Mouse (Mus musculus) urinary bladder, postnatal 14 days (tissue): ENCODE data around the gene Galnt14.

Experiments
- DNase-seq: peaks from one replicate; pipeline ENCODE4 v3.0.0; 2021; ENCODE audit warnings: low spot score

The Galnt14 gene

DNA sequence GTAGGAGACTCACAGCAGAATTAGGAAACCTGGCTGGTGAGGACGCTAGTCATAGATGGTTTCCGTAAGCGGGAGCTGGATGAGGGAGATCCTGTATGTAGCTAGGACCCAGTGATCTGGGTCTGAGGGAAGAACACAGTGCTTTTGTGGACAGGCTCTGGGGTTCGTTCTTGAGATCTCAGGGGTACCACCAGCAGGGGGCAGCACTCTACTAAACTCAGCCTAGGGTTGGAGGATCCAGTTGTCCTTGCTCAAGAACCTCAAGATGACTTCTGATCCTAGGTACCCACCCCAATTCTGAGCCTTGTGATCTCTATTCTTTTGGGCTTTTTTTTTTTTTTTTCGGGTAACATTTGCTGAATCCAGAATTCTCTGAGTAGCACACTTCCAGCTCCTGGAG, 137.8 kb downstream of the Galnt14 start:
- peak; percentile 48 for DNase-seq

DNA sequence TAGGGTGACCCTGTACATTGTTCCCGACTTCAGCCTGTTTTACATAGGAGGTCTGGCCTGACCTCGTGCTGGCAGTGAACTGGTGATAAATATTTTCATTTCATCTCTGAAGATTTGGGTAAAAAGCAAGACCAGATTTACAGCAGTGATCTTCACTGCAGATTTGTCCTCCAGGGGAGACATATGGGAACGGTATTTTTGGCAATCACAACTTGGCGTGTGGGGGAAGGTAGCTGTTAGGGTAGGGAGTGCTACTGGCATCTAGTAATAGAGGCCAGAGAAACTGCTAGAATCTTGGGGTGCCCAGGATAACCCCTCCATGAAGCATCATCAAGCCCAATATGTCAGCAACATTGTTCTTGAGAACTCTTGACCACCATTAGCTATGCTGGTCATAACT, 138.3 kb downstream of the Galnt14 start:
- no peak for DNase-seq

DNA sequence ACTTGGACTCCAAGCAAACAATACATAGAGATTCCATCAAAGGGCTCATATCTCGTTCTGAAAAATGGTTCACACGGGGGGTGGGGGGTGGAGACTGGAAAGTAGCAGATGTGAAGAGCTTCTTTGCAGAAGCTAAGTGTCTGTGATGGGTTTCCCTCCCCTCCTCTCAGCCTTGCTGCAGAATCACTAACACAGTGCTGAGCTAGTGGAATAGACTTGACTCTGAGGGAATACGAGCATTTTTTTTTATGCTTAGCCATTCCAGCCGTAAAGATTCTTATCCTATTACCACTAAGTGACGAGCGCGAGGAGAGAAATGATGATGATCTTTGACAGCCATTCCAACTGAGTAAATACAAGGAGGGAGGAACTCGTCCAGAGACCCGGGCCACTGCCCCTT, 142.0 kb downstream of the Galnt14 start:
- no peak for DNase-seq

DNA sequence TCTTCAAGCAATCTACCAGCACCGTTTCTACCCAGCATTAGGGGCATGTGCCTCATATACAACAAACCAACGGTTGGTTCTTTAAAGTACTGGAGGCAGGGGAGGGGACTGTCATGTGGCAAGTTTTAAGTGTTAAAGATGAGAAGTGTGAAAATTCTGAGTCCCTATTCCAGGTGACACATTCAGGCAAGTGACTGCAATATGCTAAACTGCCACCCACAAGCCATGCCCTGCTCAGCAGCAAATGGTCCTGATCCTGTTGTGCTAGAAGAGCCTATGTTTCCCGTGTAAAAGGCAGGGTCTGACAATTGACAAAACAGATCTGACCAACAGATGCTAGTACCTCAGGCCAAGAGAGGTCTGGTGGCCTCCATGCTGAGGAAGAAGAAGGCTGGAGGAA, 149.1 kb downstream of the Galnt14 start:
- no peak for DNase-seq

DNA sequence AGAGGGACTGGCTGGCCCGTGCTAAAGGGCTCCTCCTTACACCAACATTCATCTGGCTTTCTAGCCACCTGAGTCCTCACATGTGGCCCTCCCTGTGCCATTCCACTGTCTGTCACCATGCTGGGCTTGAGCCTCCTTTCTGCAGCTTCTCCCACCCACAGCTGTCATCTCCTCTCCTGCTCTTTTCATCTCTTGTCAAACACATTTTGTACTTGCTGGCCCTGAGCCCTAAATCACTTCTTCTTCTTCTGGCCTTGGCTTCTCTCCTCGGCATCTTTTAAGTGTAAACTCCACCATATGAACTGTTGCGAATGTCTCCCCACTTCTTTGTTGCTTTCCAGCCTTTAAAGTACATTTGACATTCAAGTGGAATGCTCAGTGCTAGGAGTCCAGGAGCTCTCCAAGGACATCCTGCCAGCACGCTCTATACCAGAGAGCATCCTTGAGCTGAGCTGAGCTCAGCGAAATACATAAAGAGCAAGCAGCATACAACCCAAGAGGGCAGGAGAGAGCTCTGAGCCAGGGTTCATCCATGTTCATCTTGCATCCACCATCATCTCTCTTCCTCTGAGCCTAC, 150.0 kb downstream of the Galnt14 start:
- DNase-seq: no peak

DNA sequence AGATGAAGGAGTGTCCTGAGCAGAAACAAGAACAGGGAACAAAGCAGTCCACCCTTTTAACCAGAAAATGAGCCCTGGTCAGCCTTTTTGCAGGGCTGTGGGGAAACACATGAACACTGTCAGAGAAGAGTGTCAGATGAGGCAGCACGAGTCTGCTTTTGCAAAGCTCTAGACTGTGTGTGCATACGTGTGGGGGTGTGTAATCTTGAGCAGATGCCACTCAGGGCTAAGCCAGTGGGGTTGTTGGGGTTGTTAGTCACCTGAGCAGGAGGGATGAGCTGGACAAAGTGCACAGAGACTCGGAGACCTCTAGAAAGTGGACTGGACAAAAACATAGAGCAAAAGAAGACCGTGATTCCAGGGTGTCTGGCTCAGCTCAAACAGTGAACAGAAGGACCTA, 150.8 kb downstream of the Galnt14 start:
- DNase-seq: no peak

DNA sequence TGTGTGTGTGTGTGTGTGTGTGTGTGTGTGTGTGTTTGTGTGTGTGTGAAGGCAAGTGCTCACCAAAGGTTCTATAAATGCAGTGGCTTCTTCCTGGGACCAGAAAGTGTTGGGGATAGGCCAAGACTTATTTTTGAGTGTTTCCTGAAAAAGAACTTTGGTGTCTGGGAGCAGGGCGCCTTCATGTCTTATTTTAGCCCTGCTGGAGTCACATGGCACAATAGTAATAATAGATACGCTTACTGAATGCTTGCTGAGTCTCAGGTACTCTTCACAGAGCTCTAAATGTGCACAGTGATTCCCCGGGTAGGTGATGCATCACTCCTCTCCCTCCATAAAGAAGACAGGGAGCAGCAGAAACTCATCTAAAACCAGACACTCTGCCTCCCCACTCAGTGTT, 153.2 kb downstream of the Galnt14 start:
- no peak for DNase-seq

DNA sequence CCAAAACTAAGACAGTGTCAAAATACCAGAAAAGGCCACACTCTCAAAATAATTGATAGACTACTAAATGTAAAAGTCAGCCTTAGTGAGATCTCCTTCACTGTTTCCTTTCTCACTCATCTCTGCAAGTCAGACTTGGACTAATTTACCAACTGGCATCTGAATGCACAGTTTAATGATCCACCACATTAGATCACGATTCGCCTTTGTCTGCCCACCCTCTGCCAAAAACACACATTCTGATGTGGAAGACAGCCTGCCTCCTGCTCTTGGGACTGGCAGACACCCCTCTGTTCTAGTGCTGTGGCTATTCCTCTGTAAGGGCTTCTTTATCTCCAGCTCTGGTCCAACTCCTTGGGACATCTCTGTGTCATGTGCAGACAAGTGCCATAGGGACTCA, 153.8 kb downstream of the Galnt14 start:
- DNase-seq: no peak

DNA sequence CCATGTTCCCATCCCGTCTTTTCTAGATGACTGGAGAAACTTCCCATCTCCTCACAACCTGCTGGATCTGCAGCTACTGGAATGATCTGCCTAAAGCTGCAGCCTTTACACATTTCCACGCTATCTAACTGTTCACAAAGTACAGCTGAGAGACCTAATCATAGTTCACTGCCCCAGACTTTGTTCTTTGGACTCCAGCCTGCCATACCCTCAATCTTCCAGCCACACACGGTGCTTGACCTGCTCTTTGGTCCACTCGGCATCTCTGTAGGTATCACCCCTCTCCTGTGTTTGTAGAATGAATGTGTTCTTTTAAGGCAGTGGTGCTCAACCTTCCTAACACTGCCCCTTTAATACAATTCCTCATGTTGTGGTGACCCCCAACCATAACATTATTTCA, 155.6 kb downstream of the Galnt14 start:
- DNase-seq: no peak

DNA sequence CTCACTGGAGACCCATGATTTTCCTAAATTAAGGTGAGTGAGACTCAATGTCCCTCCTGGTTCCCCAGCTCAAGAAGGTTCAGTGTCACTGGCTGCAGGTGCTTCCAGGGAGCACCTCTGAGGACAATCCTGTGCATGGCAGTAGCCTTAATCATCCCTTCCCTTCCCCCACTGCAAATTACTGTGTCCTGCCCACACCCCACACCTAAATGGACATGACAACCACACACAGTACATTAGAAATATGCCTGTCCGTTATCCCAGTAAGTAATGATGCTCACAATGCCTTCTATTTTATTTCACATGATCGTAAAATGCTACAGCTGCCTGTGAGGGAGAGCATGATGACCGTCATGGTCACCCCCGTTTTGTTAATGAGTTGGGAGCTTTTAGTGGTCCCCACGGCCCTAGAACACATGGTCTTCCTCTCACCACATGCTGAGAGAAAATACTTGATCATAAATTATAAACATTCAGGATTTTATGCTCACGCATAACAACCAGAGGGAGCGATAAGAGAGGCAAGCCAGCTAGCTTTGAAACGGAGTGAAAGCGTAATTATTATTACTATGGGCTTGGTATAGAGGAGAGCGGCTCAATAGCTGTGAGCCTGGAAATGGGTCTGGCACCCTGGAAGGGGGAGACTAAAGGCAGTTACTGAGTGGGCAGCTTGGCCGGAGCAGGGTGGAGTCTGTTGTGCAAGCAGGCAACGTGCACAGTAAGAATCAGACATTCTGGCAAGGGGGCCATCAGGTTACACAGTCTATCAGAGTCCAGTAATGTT, 161.3 kb downstream of the Galnt14 start:
- no peak for DNase-seq

DNA sequence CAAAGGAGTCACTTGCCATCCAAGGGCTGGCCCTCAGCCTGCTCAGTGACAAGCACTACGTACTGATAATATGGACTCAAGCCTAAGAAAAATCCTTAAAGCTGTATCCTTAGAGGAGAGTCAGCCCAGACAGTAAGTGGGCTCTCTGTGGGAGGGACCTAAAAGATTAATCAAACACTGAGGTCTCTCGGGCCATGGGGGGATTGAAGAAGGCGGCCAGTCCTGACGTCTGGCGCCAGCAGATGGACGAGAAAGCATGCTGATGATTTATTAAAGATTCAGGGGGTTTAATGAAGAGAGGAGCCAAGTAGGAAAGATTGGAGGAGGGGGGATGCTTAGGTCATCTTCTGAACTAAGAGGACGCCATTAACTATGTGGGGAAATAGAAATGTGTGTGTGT, 162.1 kb downstream of the Galnt14 start:
- DNase-seq: no peak

DNA sequence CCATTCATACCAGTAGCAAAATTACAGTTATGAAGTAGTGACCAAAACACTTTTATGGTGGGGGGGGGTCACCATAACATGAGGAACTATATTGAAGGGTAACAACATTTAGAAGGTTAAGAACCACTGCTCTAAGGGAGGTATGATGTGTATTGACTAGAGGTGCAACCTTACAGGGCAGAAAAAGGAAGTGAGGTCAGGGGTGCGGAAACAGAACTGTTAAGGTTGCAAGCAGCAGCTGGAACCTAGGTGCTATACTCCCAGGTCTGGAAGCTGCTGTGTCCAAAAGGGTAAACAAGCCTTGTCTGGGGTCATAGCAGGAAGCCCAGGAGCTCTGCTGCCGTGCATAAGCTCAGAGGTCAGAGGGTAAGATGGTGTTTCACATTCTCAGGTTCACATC, 162.8 kb downstream of the Galnt14 start:
- DNase-seq: no peak

DNA sequence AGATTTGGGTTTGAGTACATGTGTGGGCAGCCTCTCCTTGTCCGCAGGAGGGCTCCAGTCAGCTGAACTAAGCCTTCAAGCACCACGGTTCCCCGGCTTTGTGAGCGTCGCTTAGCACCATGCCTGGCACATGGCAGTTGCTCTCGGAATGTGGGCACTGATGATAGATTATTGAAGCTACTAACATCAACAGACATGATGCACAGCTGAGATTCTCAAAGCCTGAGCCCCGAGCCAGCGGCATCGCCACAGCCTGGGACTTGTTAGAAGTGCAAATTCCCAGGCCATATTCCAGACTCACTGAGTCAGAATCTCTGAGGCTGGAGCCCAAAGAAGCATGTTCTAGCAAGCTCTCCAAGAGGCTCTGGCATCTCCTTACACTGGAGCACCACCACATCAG, 168.3 kb downstream of the Galnt14 start:
- DNase-seq: no peak

DNA sequence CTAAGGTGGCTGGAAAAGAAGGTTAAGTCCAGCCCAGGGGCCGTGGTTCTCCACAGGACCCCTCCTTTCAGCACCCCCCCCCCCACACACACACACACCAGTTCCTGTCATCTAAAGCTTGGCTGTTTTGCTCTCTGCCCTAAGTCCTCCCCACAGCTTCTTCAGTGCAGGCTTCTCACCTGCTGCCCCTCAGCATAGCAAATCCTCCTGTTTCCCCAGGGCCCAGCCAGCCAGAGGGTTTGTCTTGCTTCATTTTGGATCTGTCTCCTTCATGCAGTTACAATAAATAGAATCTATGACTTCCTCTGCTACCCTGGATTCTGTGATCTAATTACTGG, 169.1 kb downstream of the Galnt14 start:
- DNase-seq: no peak

DNA sequence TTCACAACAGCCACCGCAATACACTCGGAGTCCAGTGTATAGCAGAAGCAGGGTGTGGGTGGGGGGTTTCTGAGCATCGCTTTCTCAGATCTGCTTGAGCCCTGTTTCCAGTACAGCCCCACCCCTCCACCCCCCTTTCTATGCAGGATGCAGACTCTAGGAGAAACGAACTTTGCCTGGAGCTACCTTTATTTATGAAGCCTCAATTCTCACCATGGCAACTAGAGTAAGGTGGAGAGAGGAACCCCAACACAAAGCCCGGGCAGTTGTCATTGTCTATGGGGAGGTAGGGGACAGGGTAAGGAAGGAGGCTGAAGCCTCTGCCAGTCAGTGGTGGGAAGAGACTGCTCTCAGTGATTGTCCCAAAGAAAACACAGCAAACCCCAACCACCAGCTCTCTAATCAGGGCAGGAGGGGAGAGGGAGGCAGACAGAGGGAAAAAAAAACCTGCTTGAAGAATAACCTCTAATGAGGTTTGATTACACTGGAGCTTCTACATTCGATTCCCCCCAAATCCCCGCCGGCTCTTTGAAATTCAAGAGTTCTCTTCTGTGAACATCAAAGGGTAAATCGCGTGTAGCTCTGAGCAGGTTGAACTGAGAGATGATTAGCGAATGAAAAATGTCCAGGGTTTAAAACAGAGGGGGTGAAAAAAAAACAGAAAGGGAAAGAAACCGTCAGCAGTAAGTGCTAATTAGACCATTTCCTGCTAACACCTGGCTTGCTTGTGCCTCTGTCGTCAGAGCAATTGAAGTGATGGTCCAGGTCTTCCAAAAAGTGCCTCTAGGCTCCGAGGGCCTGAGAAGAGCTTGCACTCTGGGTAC, 169.6 kb downstream of the Galnt14 start:
- no peak for DNase-seq

DNA sequence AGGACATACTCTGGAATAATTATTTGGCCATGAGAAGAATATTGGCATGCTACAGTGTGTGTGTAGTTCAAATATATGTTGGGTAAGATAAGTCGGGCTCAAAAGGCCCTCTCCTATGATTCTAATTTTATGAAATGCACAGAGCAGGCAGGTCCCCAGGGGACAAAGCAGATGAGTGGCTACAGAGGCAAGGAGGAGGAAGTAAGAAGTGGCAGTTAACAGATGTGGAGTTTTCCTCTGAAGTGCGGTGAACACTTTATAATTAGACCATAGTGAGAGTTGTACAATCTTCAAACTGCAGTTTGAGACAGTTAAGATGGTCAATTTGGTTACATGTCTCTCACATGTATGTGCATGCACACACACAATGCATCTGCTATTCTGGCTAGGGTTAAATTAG, 178.4 kb downstream of the Galnt14 start:
- DNase-seq: no peak

DNA sequence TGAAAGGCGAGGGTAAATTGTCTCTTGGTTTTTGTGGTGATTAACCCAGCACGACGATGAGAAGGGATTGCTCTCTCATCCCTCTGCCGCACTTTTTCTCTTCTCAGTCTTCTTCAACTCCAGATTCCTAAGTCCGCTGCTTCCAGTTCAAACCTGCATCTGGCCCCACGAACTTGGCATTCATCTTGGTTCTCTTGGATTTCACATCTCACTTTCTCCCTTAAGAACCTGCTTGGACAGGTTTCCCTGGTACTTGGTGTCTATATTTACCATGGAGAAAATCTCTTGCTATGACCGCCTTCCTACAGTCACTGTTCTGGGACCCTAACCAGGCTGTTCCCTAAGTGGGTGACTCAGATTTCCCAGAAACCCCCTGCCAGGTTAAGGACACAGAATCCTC, 188.1 kb downstream of the Galnt14 start:
- DNase-seq: no peak

DNA sequence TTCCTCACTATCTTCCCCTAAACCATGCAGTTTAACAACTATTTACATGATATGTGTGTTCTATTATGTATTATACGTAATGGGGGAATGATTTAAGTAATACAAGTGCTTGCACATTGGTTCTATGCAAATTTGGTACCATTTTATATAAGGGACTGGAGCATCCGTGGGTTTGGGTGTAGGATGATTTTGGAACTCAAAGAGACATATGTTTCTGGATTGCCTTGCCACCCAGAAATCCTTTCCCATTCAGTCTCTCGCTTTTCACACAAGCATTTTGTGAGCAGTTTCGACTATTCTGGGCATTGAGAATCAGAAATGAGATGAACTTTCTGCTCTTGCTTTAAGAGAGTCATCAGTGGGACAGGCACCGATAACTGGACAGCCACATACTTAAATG, 190.9 kb downstream of the Galnt14 start:
- no peak for DNase-seq

DNA sequence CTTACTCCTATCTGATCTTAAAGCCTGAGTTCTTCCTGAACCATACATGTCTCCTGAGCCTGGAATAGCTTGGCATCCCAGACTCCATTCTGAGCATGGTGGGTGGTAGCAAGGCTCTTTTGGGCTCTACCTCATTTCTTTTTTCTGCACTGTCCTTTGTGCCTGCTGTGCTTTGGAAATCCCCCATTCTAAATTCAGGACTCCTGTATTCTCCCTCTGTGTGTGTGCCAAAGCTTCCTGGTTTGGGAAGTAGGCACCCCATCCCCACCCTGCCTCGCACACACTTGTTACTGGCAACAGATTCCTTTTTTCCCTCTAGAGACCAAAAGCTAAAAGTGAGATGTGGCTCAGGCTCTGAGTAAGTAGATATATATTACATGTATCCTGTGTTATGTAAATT, 191.9 kb downstream of the Galnt14 start:
- no peak for DNase-seq

DNA sequence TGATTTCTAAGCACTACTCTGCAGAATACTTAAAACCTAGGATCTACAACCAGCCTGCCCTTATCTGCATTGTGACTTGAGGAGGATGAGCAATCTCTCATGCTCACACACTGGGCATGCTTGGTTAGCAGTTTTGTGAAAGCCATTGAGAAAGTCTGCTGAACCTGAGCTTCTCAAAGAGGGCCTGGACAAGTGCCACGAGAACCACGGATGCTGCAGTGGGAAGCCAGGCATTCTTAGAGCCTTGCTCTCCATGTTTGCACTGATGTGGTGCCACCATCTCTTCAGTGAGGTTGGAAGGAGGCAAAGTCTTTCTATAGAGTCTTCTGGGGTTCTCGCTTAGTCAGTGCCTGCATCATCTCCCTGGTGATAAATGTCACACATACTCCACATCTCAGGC, 194.7 kb downstream of the Galnt14 start:
- no peak for DNase-seq

DNA sequence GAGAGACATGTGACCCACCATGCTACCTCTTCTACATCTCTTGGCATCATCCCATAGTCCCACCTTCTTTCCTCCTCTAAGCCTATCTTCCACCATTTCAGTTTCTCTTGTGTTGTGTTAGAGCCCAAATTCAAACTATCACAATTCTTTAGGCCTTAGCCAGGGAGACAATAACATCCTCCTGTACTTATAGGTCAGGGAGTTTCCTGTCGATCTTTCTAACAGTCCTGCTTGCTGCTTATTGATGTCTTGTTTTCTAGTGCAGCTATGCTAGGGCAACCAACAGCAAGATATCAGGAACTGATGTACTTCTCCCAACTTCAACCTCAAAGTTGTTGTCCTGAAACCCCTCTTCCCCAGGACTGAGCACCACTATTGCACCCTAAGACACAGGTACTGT, 195.4 kb downstream of the Galnt14 start:
- DNase-seq: no peak

DNA sequence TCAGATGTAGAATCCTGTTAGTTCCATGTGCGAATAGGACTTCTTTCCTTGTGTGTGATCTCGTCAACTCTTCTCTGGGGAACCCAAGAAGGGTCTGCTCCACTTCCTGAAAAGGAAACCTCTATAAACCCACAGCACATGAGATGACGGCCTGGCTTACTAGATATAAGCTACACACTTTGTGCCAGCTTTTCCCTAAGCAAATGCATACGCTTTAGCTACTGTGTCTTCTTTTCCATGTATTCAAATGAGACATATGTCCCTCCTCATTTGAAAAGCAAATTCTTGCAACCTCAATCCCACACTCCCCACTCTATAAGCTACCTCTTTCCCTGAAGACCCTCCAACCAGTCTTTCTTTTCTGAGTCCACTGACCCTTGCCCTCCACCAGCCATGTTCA, 196.0 kb downstream of the Galnt14 start:
- no peak for DNase-seq

DNA sequence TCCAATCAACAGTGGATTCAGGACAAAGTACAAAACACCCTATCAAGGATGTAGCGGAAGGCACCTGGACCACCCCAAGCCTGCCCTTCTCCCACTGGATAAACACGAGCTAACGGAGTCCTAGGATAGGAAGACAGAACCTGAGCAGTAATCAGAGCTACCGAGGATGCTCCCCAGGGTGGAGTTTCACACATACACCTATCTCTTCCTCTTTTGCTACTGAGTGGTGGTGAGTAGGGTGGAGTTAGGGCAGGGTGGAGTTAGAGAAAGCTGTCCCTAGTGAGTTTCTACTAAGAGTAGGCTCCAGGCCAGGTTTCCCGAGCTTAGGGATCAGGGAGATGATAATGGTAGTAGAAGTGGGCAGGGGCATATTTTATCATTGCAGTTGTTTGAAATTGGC, 197.4 kb downstream of the Galnt14 start:
- no peak for DNase-seq
